Mouse (Mus musculus) forebrain, embryonic 10.5 days (tissue): ENCODE measurements at regions not wholly inside any gene's neighbourhood (a gene's known extent, or its start where the extent isn't known, plus 50 kb on each side); places are given as distances from the start of the nearest gene placed in this dataset.

ENCODE experiments used
- DNase-seq: peaks from one replicate; pipeline ENCODE4 v3.0.0-alpha.2; 2017; ENCODE audit warnings: low spot score; ENCODE audit errors: extremely low spot score
- H3K27ac ChIP-seq: fragments of 300-500 bp; sonication (generic); 2 replicates; pipeline ENCODE4 v1.5.1; 2016; ENCODE audit warnings: mild to moderate bottlenecking
- H3K27me3 ChIP-seq: fragments of 300-500 bp; sonication (generic); 2 replicates; pipeline ENCODE4 v1.6.1; 2016; ENCODE audit warnings: mild to moderate bottlenecking; ENCODE audit not compliant: poor library complexity, severe bottlenecking
- H3K36me3 ChIP-seq: fragments of 300-500 bp; sonication (generic); replicated peaks from 2 replicates; pipeline ENCODE4 v1.6.1; 2016; ENCODE audit warnings: mild to moderate bottlenecking, moderate library complexity
- H3K4me1 ChIP-seq: fragments of 300-500 bp; sonication (generic); 2 replicates; pipeline ENCODE4 v1.6.1; 2016
- H3K4me3 ChIP-seq: fragments of 300-500 bp; sonication (generic); 2 replicates; pipeline ENCODE4 v1.5.1; 2016; ENCODE audit warnings: mild to moderate bottlenecking, moderate library complexity
- H3K9me3 ChIP-seq: fragments of 300-500 bp; sonication (generic); 2 replicates; pipeline ENCODE4 v1.6.1; 2016; ENCODE audit warnings: mild to moderate bottlenecking, moderate library complexity
- WGBS: fragments of 180-500 bp; shearing (Covaris S2); methylation state at CpG from one replicate; pipeline ENCODE4 v1.1.7; 2016; 5-methylcytosine and 5-hydroxymethylcytosine counted together

DNA sequence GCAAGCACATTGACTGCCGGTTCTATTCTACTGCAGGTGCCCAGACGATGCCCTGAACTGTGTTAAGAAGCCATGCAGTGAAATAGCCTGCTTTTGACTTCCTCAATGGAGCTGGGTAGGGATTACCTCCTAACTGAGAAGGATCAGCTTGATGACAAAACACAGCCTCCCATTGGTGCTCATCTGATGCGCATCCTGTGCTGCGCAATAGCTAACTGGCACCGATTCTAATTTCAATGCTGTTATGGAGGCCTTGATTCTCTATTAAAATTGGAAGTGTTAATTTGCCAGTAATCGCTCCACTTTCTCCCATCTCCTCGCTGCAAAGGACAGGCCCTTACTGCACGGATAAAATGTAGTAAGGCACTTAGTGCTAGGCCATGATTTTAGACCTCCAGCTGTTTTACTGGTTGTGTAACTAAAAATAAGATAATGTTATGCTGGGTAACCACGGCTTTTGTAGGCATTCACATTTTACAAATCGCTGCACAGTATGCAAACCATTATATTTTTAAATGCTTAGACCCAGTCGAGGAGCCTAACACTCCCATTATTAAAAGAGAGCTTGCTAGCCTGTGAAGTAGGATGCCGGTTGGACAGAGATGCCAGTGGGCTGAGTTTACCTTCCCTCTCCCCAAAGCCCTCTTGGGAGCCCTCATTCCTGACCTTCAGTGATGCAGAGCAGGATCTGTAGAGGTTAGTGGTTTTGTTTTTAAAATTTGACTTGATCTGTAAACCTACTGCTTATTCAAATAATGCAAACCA lies 163.0 kb downstream of the Tfap2a start:
- Histone ChIP-seq H3K4me3 (no peak overlapping the region), H3K36me3 (no peaks in the 10 kb centered on the region), H3K9me3 (no peaks in the 10 kb centered on the region), H3K27me3 (no peaks in the 10 kb centered on the region), H3K4me1 (no peaks in the 10 kb centered on the region), H3K27ac (no peak overlapping the region)
- DNase-seq: no peak
- WGBS: 80% methylated on average over 12 of the region's 12 CpGs

DNA sequence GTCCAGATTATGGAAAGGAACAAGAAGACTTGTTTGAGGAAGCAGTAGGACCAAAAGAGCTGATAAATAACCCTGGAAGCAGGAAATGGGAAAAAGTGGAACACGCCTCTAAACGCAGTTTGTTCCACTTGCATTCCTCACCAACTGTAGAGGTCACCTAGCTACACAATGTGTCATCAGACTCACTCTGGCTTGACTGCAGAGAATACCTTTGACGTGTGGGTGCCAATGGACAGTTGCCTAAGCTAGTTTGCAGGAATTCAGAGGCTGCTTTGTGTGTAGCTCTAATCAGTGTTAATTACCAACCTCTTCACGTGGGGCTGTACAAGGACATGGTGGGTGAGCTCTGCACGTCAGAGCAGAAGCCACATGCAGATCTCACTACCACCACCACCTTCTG lies 168.7 kb downstream of the Tfap2a start:
- H3K9me3 ChIP-seq: no peaks in the 10 kb centered on the region
- no peaks in the 10 kb centered on the region for H3K27me3 ChIP-seq
- no peaks in the 10 kb centered on the region for H3K36me3 ChIP-seq
- no peak overlapping the region for H3K27ac ChIP-seq
- WGBS: 66% methylated on average over 5 of the region's 5 CpGs
- no peak for DNase-seq
- no peaks in the 10 kb centered on the region for H3K4me1 ChIP-seq
- no peak overlapping the region for H3K4me3 ChIP-seq

- H3K27ac ChIP-seq: no peak overlapping the region
- no peaks in the 10 kb centered on the region for H3K27me3 ChIP-seq
- H3K36me3 ChIP-seq: no peaks in the 10 kb centered on the region
- WGBS: 84% methylated on average over 3 of the region's 3 CpGs
- no peak for DNase-seq
- no peaks in the 10 kb centered on the region for H3K4me1 ChIP-seq
- no peak overlapping the region for H3K4me3 ChIP-seq
- no peaks in the 10 kb centered on the region for H3K9me3 ChIP-seq
Observed at GRCm38 (mm10) chr13:40567821-40568220, 170.4 kb downstream of the Tfap2a start.

- Histone ChIP-seq H3K27me3 (no peaks in the 10 kb centered on the region), H3K4me3 (no peak overlapping the region), H3K27ac (no peak overlapping the region), H3K4me1 (no peaks in the 10 kb centered on the region), H3K9me3 (no peaks in the 10 kb centered on the region), H3K36me3 (no peaks in the 10 kb centered on the region)
- no peak for DNase-seq
Observed at GRCm38 (mm10) chr13:40564351-40564750, 173.8 kb downstream of the Tfap2a start.

DNA sequence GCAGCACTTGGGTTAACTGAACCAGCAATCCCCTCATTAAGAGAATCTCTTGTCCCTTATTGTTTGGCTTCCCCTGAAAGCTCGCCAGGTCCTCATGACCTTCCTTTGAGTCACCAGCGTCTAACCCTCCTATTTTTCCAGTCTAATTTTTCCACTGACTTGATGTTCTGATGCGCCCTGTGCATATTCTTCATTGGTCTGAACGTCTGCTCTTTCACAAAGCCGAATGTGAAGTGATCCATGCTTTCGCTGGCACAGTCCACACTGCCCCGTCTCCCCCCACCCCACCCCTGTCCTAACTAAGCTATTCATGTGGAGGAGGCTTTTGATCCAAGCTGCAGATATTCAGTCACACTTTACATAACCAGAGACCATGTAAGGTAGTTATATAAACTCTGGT lies 183.8 kb downstream of the Tfap2a start:
- Histone ChIP-seq H3K9me3 (no peaks in the 10 kb centered on the region), H3K4me3 (no peak overlapping the region), H3K27ac (no peak overlapping the region), H3K36me3 (no peaks in the 10 kb centered on the region), H3K4me1 (no peaks in the 10 kb centered on the region), H3K27me3 (no peaks in the 10 kb centered on the region)
- no peak for DNase-seq
- 81% methylated on average over 7 of the region's 7 CpGs for WGBS

- Histone ChIP-seq H3K4me3 (no peak overlapping the region), H3K9me3 (no peaks in the 10 kb centered on the region), H3K4me1 (no peaks in the 10 kb centered on the region), H3K27me3 (no peaks in the 10 kb centered on the region), H3K36me3 (no peaks in the 10 kb centered on the region), H3K27ac (no peak overlapping the region)
- DNase-seq: no peak
Observed at GRCm38 (mm10) chr13:40525501-40525900, 164.3 kb upstream of the Ofcc1 start.

- H3K4me1 ChIP-seq: 0 out of 2 replicates have a peak, but pooled peaks cover under 1% of the 10 kb centered on the region
Observed at GRCm38 (mm10) chr13:40523115-40523514, 161.9 kb upstream of the Ofcc1 start.

GRCm38 (mm10) chr13:40518180-40518579 lies 156.9 kb upstream of the Ofcc1 start:
- H3K36me3 ChIP-seq: no peaks in the 10 kb centered on the region
- 0 out of 2 replicates have a peak, but pooled peaks cover 3% of the 10 kb centered on the region for H3K4me1 ChIP-seq
- H3K27me3 ChIP-seq: no peaks in the 10 kb centered on the region
- H3K9me3 ChIP-seq: no peaks in the 10 kb centered on the region
- H3K4me3 ChIP-seq: no peak overlapping the region
- no peak for DNase-seq
- WGBS: 77% methylated on average over 4 of the region's 4 CpGs
- H3K27ac ChIP-seq: no peak overlapping the region

More at GRCm38 (mm10) chr13:40523115-40523514, 161.9 kb upstream of the Ofcc1 start:
- Histone ChIP-seq H3K4me3 (no peak overlapping the region), H3K36me3 (no peaks in the 10 kb centered on the region), H3K27me3 (no peaks in the 10 kb centered on the region), H3K27ac (no peak overlapping the region), H3K9me3 (no peaks in the 10 kb centered on the region)
- WGBS: 74% methylated on average over 2 of the region's 2 CpGs
- no peak for DNase-seq

DNA sequence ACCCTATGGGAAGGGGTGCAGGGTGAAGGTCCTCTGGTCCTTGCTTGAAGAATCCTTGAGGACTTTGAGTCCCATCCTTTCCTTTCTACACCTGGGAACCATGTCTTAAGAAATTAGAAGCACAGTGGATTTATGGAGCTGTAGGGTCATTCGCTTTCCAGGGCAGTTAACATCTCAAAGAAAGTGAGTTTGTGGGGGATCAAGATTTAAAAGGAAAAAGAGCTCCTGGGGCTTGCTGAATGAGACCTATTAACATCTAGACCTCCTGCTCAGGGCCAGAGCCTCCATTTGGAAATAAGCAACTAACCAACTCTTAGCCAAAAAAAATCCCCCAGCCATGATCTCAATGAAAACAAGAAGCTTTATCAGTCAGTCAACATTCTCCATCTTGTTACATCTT lies 148.0 kb upstream of the Ofcc1 start:
- no peak overlapping the region for H3K4me3 ChIP-seq
- H3K4me1 ChIP-seq: no peaks in the 10 kb centered on the region
- no peak overlapping the region for H3K27ac ChIP-seq
- H3K27me3 ChIP-seq: no peaks in the 10 kb centered on the region
- no peaks in the 10 kb centered on the region for H3K9me3 ChIP-seq
- 50% methylated on average over 1 of the region's 1 CpGs for WGBS
- DNase-seq: no peak
- no peaks in the 10 kb centered on the region for H3K36me3 ChIP-seq

GRCm38 (mm10) chr13:40480830-40481229 lies 119.6 kb upstream of the Ofcc1 start:
- DNase-seq: no peak
- no peaks in the 10 kb centered on the region for H3K36me3 ChIP-seq
- no peaks in the 10 kb centered on the region for H3K9me3 ChIP-seq
- H3K27me3 ChIP-seq: no peaks in the 10 kb centered on the region
- H3K27ac ChIP-seq: no peak overlapping the region
- no peaks in the 10 kb centered on the region for H3K4me1 ChIP-seq
- WGBS: 58% methylated on average over 7 of the region's 7 CpGs
- no peak overlapping the region for H3K4me3 ChIP-seq

GRCm38 (mm10) chr13:40472683-40473082 lies 111.4 kb upstream of the Ofcc1 start:
- no peak overlapping the region for H3K4me3 ChIP-seq
- no peak overlapping the region for H3K27ac ChIP-seq
- DNase-seq: no peak
- H3K9me3 ChIP-seq: no peaks in the 10 kb centered on the region
- no peaks in the 10 kb centered on the region for H3K36me3 ChIP-seq
- H3K4me1 ChIP-seq: no peaks in the 10 kb centered on the region
- 92% methylated on average over 3 of the region's 3 CpGs for WGBS
- H3K27me3 ChIP-seq: no peaks in the 10 kb centered on the region

GRCm38 (mm10) chr13:40469162-40469561 lies 107.9 kb upstream of the Ofcc1 start:
- no peaks in the 10 kb centered on the region for H3K27me3 ChIP-seq
- no peaks in the 10 kb centered on the region for H3K36me3 ChIP-seq
- 93% methylated on average over 7 of the region's 7 CpGs for WGBS
- DNase-seq: no peak
- H3K9me3 ChIP-seq: no peaks in the 10 kb centered on the region
- no peak overlapping the region for H3K27ac ChIP-seq
- no peak overlapping the region for H3K4me3 ChIP-seq
- H3K4me1 ChIP-seq: no peaks in the 10 kb centered on the region

DNA sequence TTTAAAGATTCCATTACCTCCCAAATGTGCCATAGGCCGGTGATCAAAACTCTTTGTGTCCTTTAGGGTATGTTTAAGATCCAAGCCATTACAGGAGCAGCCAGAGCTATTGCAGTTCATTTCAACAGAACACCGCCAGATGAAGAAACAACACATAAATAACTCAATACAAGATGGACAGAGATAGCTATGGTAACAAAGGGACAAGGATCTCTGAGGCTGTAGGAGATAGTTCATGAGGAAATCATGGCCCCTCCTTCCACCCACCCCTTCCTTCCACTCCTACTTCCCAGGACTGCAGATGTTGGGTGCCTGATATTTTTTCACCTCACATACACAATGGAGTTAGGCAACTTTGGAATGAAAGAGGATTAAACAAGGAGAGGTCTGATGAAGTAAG lies 92.1 kb upstream of the Ofcc1 start:
- no peak for DNase-seq
- no peaks in the 10 kb centered on the region for H3K4me1 ChIP-seq
- H3K36me3 ChIP-seq: no peaks in the 10 kb centered on the region
- H3K4me3 ChIP-seq: no peak overlapping the region
- WGBS: 93% methylated on average over 2 of the region's 2 CpGs
- no peak overlapping the region for H3K27ac ChIP-seq
- no peaks in the 10 kb centered on the region for H3K9me3 ChIP-seq
- H3K27me3 ChIP-seq: no peaks in the 10 kb centered on the region

DNA sequence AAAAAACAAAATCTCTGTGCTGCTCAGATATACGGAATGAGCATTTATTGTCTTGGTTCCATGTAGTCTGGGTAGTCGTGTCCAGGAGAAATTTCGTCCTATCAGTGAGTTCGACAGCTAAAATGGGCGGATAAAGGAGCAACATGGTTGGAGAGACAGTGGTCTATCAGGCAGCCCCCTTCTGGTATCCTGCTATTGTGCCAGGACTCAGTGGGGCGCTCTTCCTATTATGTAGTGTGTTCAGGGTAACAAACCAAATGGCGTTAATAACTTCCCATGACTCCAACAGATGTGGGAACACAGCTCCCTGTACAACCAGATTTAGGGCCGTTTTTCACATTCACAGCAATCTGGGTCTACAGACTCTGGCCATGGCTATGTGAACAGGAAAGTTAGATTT lies 68.6 kb upstream of the Ofcc1 start:
- H3K27ac ChIP-seq: no peak overlapping the region
- H3K4me1 ChIP-seq: no peaks in the 10 kb centered on the region
- DNase-seq: no peak
- no peaks in the 10 kb centered on the region for H3K36me3 ChIP-seq
- WGBS: 91% methylated on average over 8 of the region's 8 CpGs
- no peak overlapping the region for H3K4me3 ChIP-seq
- no peaks in the 10 kb centered on the region for H3K27me3 ChIP-seq
- no peaks in the 10 kb centered on the region for H3K9me3 ChIP-seq
